Mouse (Mus musculus) cortical plate, adult 2 months (tissue): ENCODE results near the gene Gm17657.

Experiments
- CTCF ChIP-seq: fragments of 200-500 bp; IDR thresholded peaks from 2 replicates; pipeline ENCODE4 v1.5.1; 2011; ENCODE audit warnings: mild to moderate bottlenecking, control low read depth, low read length; ENCODE audit not compliant: insufficient read depth; ENCODE audit errors: extremely low read depth
- POLR2A ChIP-seq: fragments of 200-500 bp; IDR thresholded peaks from 2 replicates; pipeline ENCODE4 v1.6.1; 2011; ENCODE audit warnings: mild to moderate bottlenecking, low read length, control low read depth; ENCODE audit not compliant: insufficient read depth; ENCODE audit errors: extremely low read depth

- no peak for TF ChIP-seq CTCF
- no peak for TF ChIP-seq POLR2A
These were observed 52.4 kb downstream of the Gm17657 start for GRCm38 (mm10) chr17:29497071-29497354.
